Mouse (Mus musculus) midbrain, embryonic 11.5 days (tissue): Measurements from ENCODE around the gene Gpx7. TPM values are rescaled to one million over a fixed set of nuclear protein-coding genes. Genes with fewer than 3 reads are reported as not detected.

ENCODE experiments used
- ATAC-seq: fragments of 200-750 bp; cut with Nextera tagmentation; 2 replicates; pipeline ENCODE4 v1.8.0; 2017; ENCODE audit warnings: moderate TSS enrichment, moderate library complexity; ENCODE audit not compliant: low FRiP score
- DNase-seq: peaks from one replicate; pipeline ENCODE4 v3.0.0; 2015; ENCODE audit warnings: low spot score; ENCODE audit errors: missing footprints
- H3K27ac ChIP-seq: fragments of 300-500 bp; sonication (generic); 2 replicates; pipeline ENCODE4 v1.5.1; 2014; ENCODE audit warnings: low read depth, low read length
- H3K27me3 ChIP-seq: fragments of 300-500 bp; sonication (generic); 2 replicates; pipeline ENCODE4 v1.6.1; 2014; ENCODE audit warnings: mild to moderate bottlenecking, low read length, moderate library complexity, mixed read lengths; ENCODE audit not compliant: control insufficient read depth, insufficient read depth
- H3K36me3 ChIP-seq: fragments of 300-500 bp; sonication (generic); 2 replicates; pipeline ENCODE4 v1.6.1; 2014; ENCODE audit warnings: mild to moderate bottlenecking, low read length, moderate library complexity, mixed read lengths; ENCODE audit not compliant: control insufficient read depth, insufficient read depth
- H3K4me1 ChIP-seq: fragments of 300-500 bp; sonication (generic); 2 replicates; pipeline ENCODE4 v1.6.1; 2014; ENCODE audit warnings: low read length; ENCODE audit not compliant: control insufficient read depth, insufficient read depth
- H3K4me2 ChIP-seq: fragments of 300-500 bp; sonication (generic); 2 replicates; pipeline ENCODE4 v1.6.1; 2014; ENCODE audit warnings: mild to moderate bottlenecking, moderate library complexity
- H3K4me3 ChIP-seq: fragments of 300-500 bp; sonication (generic); 2 replicates; pipeline ENCODE4 v1.5.1; 2014; ENCODE audit warnings: low read depth, low read length
- H3K9ac ChIP-seq: fragments of 300-500 bp; sonication (generic); 2 replicates; pipeline ENCODE4 v1.6.1; 2014; ENCODE audit warnings: low read length
- H3K9me3 ChIP-seq: fragments of 300-500 bp; sonication (generic); 2 replicates; pipeline ENCODE4 v1.6.1; 2016; ENCODE audit warnings: low read length; ENCODE audit not compliant: control insufficient read depth
- WGBS: fragments of 180-500 bp; shearing (Covaris S2); extraction: QIAGEN DNeasy Blood & Tissue Kit; methylation state at CpG from one replicate; pipeline ENCODE4 v1.1.7; 2014; 5-methylcytosine and 5-hydroxymethylcytosine counted together
- polyA plus RNA-seq: library from polyadenylated mRNA; unstranded; fragments of >200 nt; fragmentation: Nextera tagmentation; extraction: Ambion mirVana; gene quantifications from 2 replicates; pipeline ENCODE4 v1.2.1, GENCODE M21; 2014

Gene Gpx7
- polyA plus RNA-seq, 1 experiment from 2014 or later: 52.4 TPM

GRCm38 (mm10) chr4:108431561-108431936, 24.8 kb upstream of the Gpx7 start:
- ATAC-seq: peak; percentile 31
- H3K4me3 ChIP-seq: no peak overlapping the region
- no peak overlapping the region for H3K9ac ChIP-seq
- 22% methylated on average over 2 of the region's 2 CpGs for WGBS
- peaks cover 18% of the 10 kb centered on the region for H3K4me1 ChIP-seq
- H3K27ac ChIP-seq: peak overlapping the region; percentile 49; the same call in 1 of the 2 replicates
- no peak for DNase-seq
- no peaks in the 10 kb centered on the region for H3K9me3 ChIP-seq
- no peaks in the 10 kb centered on the region for H3K27me3 ChIP-seq
- H3K4me2 ChIP-seq: no peak overlapping the region; the same call in 1 of the 2 replicates
- no peaks in the 10 kb centered on the region for H3K36me3 ChIP-seq

- Histone ChIP-seq H3K9ac (no peak overlapping the region), H3K36me3 (no peaks in the 10 kb centered on the region), H3K4me2 (no peak overlapping the region; the same call in 1 of the 2 replicates), H3K9me3 (no peaks in the 10 kb centered on the region), H3K27ac (peak overlapping the region; percentile 61), H3K4me3 (no peak overlapping the region), H3K4me1 (peaks cover 18% of the 10 kb centered on the region), H3K27me3 (no peaks in the 10 kb centered on the region)
- peak; percentile 97 for ATAC-seq
- peak; percentile 94 for DNase-seq
- WGBS: 28% methylated on average over 4 of the region's 4 CpGs
These were observed 24.1 kb upstream of the Gpx7 start for GRCm38 (mm10) chr4:108430656-108431560.

GRCm38 (mm10) chr4:108428341-108428721, 21.6 kb upstream of the Gpx7 start:
- H3K36me3 ChIP-seq: no peaks in the 10 kb centered on the region
- no peak overlapping the region for H3K4me2 ChIP-seq
- H3K27me3 ChIP-seq: no peaks in the 10 kb centered on the region
- WGBS: 88% methylated on average over 6 of the region's 6 CpGs
- no peaks in the 10 kb centered on the region for H3K9me3 ChIP-seq
- ATAC-seq (no peak), DNase-seq (no peak)
- no peak overlapping the region for H3K27ac ChIP-seq
- H3K9ac ChIP-seq: no peak overlapping the region
- H3K4me1 ChIP-seq: peaks cover 18% of the 10 kb centered on the region
- H3K4me3 ChIP-seq: no peak overlapping the region

- peak; percentile 73 for DNase-seq
- no peak overlapping the region for H3K27ac ChIP-seq
- H3K4me3 ChIP-seq: no peak overlapping the region
- no peaks in the 10 kb centered on the region for H3K9me3 ChIP-seq
- no peak overlapping the region for H3K9ac ChIP-seq
- no peaks in the 10 kb centered on the region for H3K36me3 ChIP-seq
- peaks cover 18% of the 10 kb centered on the region for H3K4me1 ChIP-seq
- no peak for ATAC-seq
- H3K27me3 ChIP-seq: no peaks in the 10 kb centered on the region
- H3K4me2 ChIP-seq: no peak overlapping the region
- WGBS: 85% methylated on average over 11 of the region's 11 CpGs
These were observed 21.1 kb upstream of the Gpx7 start for GRCm38 (mm10) chr4:108427719-108428340.

GRCm38 (mm10) chr4:108424587-108424986, 17.8 kb upstream of the Gpx7 start:
- Histone ChIP-seq H3K27ac (no peak overlapping the region), H3K9ac (no peak overlapping the region), H3K4me2 (no peak overlapping the region), H3K4me1 (no peaks in the 10 kb centered on the region), H3K36me3 (no peaks in the 10 kb centered on the region), H3K9me3 (no peaks in the 10 kb centered on the region), H3K27me3 (no peaks in the 10 kb centered on the region), H3K4me3 (no peak overlapping the region)
- ATAC-seq: no peak
- no peak for DNase-seq
- 84% methylated on average over 2 of the region's 2 CpGs for WGBS

GRCm38 (mm10) chr4:108407621-108408020, 860 bp upstream of the Gpx7 start:
- DNase-seq: peak; percentile 92
- no peak overlapping the region for H3K9ac ChIP-seq
- H3K27ac ChIP-seq: no peak overlapping the region
- H3K4me2 ChIP-seq: no peak overlapping the region
- no peaks in the 10 kb centered on the region for H3K27me3 ChIP-seq
- ATAC-seq: no peak
- peaks cover 10% of the 10 kb centered on the region for H3K4me1 ChIP-seq
- no peaks in the 10 kb centered on the region for H3K9me3 ChIP-seq
- H3K4me3 ChIP-seq: no peak overlapping the region
- H3K36me3 ChIP-seq: no peaks in the 10 kb centered on the region
- 42% methylated on average over 8 of the region's 8 CpGs for WGBS

GRCm38 (mm10) chr4:108406138-108406860, 462 bp downstream of the Gpx7 start:
- Histone ChIP-seq H3K4me2 (peak overlapping the region; percentile 80), H3K9ac (peak overlapping the region; percentile 79), H3K27ac (no peak overlapping the region), H3K4me3 (peak overlapping the region; percentile 40), H3K36me3 (no peaks in the 10 kb centered on the region), H3K9me3 (no peaks in the 10 kb centered on the region), H3K27me3 (no peaks in the 10 kb centered on the region), H3K4me1 (peaks cover 10% of the 10 kb centered on the region)
- ATAC-seq (peak; percentile 81), DNase-seq (peak; percentile 97)
- WGBS: 2% methylated on average over 52 of the region's 52 CpGs

GRCm38 (mm10) chr4:108405766-108406137, 1.0 kb downstream of the Gpx7 start:
- no peak for DNase-seq

More at GRCm38 (mm10) chr4:108405766-108406137, 1.0 kb downstream of the Gpx7 start:
- H3K27ac ChIP-seq: no peak overlapping the region
- H3K36me3 ChIP-seq: no peaks in the 10 kb centered on the region
- H3K27me3 ChIP-seq: no peaks in the 10 kb centered on the region
- peak overlapping the region; percentile 80 for H3K4me2 ChIP-seq
- H3K4me1 ChIP-seq: peaks cover 10% of the 10 kb centered on the region
- H3K4me3 ChIP-seq: peak overlapping the region; percentile 40; the same call in 1 of the 2 replicates
- peak overlapping the region; percentile 79 for H3K9ac ChIP-seq
- no peaks in the 10 kb centered on the region for H3K9me3 ChIP-seq
- peak; percentile 45 for ATAC-seq
- 66% methylated on average over 3 of the region's 3 CpGs for WGBS
